Mouse (Mus musculus) testis, adult 2 months (tissue): ENCODE measurements around the gene Zfyve19. TPM values are rescaled to one million over a fixed set of nuclear protein-coding genes. Genes with fewer than 3 reads are reported as not detected.

Experiments used
- H3K27ac ChIP-seq: fragments of 200-500 bp; 2 replicates; pipeline ENCODE4 v1.5.1; 2012; ENCODE audit warnings: low read depth, low read length; ENCODE audit not compliant: control insufficient read depth, insufficient read depth
- H3K27me3 ChIP-seq: fragments of 200-500 bp; 2 replicates; pipeline ENCODE4 v1.6.1; 2012; ENCODE audit warnings: mild to moderate bottlenecking, low read length, moderate library complexity; ENCODE audit not compliant: control insufficient read depth, insufficient read depth
- H3K36me3 ChIP-seq: fragments of 200-500 bp; 2 replicates; pipeline ENCODE4 v1.6.1; 2012; ENCODE audit warnings: mild to moderate bottlenecking, low read length; ENCODE audit not compliant: control insufficient read depth, insufficient read depth
- H3K4me1 ChIP-seq: fragments of 200-500 bp; 2 replicates; pipeline ENCODE4 v1.6.1; 2012; ENCODE audit warnings: low read length; ENCODE audit not compliant: control insufficient read depth, insufficient read depth
- H3K4me3 ChIP-seq: fragments of 200-500 bp; 2 replicates; pipeline ENCODE4 v1.5.1; 2012; ENCODE audit warnings: low read depth, mild to moderate bottlenecking, low read length, moderate library complexity, mixed read lengths; ENCODE audit not compliant: control insufficient read depth
- CTCF ChIP-seq: fragments of 200-500 bp; IDR thresholded peaks from 2 replicates; pipeline ENCODE4 v1.5.1; 2012; ENCODE audit warnings: low read depth, mild to moderate bottlenecking, inconsistent platforms, low read length, moderate library complexity; ENCODE audit not compliant: control insufficient read depth, insufficient read depth, insufficient replicate concordance
- POLR2A ChIP-seq: fragments of 200-500 bp; IDR thresholded peaks from 2 replicates; pipeline ENCODE4 v1.6.1; 2012; ENCODE audit warnings: low read depth, mild to moderate bottlenecking, inconsistent platforms, low read length, moderate library complexity; ENCODE audit not compliant: control insufficient read depth
- polyA plus RNA-seq: library from polyadenylated mRNA; depleted of rRNA; stranded (reverse); fragments of >200 nt; gene quantifications from 2 replicates; pipeline ENCODE4 v1.2.3, GENCODE M21; 2012

The Zfyve19 gene
- polyA plus RNA-seq, 1 experiment = 34.5 TPM

DNA sequence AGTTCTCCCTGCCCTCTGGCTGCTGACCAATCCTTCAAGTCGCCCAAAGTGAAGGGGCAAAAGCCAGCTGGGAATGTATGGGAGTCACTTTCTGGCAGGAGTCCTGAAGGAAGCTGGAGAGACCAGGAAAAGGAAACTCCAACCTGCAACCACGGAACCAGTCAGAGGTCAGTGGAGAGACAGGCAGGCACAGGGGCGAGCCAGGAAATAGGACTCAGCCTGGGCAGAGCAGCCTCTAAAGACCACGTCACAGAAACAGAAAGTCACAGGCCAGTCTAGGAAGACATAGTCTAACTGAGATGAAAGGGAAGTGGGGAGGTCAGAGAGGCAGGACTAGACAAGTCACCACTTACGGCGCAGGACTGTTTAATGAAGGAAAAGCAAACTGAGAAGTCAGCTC, 32.8 kb upstream of the Zfyve19 start:
- Histone ChIP-seq H3K4me3 (peak overlapping the region; percentile 10), H3K27me3 (no peaks in the 10 kb centered on the region), H3K27ac (no peak overlapping the region), H3K36me3 (peaks cover 2% of the 10 kb centered on the region), H3K4me1 (no peaks in the 10 kb centered on the region)
- no peak for TF ChIP-seq POLR2A
- TF ChIP-seq CTCF = no peak

DNA sequence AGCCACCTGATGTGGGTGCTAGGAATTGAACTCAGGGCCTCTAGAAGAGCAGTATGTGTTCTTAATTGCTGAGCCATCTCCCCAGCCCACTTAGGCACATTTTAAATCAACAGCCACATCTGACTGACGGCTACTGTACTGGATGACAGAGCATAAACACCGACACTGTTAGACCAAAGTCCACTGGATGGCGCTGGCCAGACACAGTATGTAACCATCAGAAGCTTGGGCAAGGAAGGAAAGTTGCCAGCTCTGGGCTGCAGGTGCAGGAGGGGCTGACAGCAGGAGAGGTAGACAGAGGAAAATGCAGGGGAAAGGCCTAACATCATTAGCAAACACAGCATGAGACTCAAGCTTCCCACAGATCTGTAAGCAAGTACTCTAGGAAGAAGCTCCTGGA, 31.7 kb upstream of the Zfyve19 start:
- H3K4me1 ChIP-seq = no peaks in the 10 kb centered on the region
- peaks cover 2% of the 10 kb centered on the region for H3K36me3 ChIP-seq
- TF ChIP-seq CTCF (no peak), POLR2A (no peak)
- H3K4me3 ChIP-seq = no peak overlapping the region
- H3K27me3 ChIP-seq = no peaks in the 10 kb centered on the region
- H3K27ac ChIP-seq = no peak overlapping the region

DNA sequence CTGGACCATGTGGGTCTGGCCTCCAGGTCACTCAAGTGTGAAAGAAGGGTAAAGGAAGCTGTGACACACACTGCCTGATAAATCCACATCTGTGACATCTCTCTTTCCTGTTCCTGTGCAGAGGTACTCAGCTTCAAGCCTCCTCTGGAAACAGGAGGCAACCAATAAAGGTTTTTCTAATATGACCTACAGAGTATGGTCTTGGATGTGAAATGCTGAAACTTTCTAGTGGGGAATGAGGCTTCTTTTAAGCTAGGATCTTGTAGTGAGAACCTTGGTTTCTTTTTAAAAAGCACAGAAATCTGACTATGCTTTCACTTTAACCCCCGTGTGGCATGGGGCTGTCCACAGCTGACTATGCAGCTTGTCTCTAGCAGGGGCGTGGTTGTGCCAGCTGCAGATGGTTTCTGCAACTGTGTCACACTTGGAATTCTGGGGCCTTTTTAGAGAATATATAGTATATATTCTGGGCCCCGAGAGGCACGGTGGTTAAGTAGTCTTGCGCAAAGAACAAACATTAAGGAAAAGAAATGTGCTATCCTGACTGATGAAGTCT, 31.0 kb upstream of the Zfyve19 start:
- H3K27me3 ChIP-seq = no peaks in the 10 kb centered on the region
- H3K4me1 ChIP-seq = no peaks in the 10 kb centered on the region
- TF ChIP-seq POLR2A = no peak
- no peak for TF ChIP-seq CTCF
- H3K27ac ChIP-seq = no peak overlapping the region
- H3K36me3 ChIP-seq = peaks cover 2% of the 10 kb centered on the region
- H3K4me3 ChIP-seq = no peak overlapping the region

DNA sequence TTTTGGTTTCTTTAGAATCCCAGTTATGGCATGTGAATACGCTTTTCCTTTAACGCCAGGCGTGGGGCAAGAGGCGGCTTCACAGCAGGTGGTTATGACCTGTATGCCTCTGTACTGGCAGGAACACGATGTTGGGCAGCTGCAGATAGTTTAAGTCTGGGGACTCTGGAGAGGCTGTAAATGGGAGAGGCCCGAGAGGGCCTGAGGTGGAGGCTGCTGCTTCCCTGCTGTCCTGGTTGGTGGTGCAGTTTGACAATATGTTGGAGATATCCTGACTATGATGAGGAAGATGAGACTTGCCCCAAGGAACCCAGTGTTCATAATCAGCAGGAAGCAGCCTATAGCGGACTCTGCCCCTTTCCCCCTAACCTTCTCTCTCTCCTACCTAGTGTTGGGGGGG, 25.5 kb upstream of the Zfyve19 start:
- no peaks in the 10 kb centered on the region for H3K4me1 ChIP-seq
- H3K27ac ChIP-seq = no peak overlapping the region
- peaks cover 3% of the 10 kb centered on the region for H3K36me3 ChIP-seq
- TF ChIP-seq CTCF (no peak), POLR2A (no peak)
- H3K4me3 ChIP-seq = no peak overlapping the region
- H3K27me3 ChIP-seq = no peaks in the 10 kb centered on the region

DNA sequence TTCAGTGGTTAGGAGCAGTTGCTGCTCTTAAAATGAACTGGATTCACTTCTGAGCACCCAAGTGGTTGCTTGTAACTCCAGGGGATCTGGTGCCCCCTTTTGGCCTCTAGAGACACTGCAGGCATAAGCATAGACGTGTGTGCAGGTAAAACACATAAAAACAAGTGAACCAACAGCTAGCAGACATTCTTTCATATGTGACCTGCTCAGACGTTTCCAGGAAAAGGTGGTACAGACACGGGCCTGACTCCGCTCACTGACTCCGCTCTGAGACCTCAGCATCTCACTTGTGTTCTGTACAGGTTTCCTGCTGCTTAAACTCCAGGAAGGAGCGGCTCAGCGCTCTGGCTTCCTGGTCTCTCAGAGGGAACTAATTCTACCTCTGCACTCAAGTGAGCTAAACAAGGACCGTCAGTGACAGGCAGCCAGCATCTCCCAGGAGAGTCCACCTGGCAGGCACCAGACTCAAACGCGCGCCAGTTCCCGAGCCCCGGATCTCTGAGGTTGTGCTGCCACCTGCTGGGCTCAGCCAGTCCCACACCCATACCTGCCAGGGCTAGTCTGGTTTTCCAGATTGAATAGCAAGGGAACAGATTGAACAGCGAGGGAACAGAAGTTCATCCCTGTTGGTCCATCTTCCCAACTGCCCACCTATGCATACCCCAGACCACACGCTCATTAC, 19.2 kb upstream of the Zfyve19 start:
- Histone ChIP-seq H3K27ac (no peak overlapping the region), H3K27me3 (no peaks in the 10 kb centered on the region), H3K36me3 (peaks cover 2% of the 10 kb centered on the region), H3K4me1 (peaks cover 3% of the 10 kb centered on the region), H3K4me3 (peak overlapping the region; percentile 67)
- peak; percentile 73 for TF ChIP-seq CTCF
- TF ChIP-seq POLR2A = no peak

DNA sequence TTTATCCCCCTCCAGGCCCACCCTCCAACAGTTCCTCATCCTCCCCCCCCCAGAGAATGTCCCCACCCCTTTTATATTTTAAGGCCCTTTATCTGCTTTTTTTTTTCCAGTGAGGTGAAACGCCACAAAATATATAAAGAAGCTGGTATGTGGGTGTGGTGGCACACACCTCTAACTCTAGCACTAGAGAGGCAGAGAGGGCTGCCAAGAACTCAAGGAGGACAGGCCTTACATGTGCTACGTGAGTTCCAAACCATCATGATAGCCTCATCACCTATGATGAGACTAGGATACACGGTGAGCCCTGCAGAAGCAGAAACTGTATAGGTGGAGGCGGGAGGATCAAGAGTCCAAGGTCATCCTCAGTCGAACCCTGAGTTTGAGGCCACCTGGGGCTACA, 17.4 kb upstream of the Zfyve19 start:
- H3K27ac ChIP-seq = no peak overlapping the region
- H3K27me3 ChIP-seq = no peaks in the 10 kb centered on the region
- TF ChIP-seq CTCF (no peak), POLR2A (no peak)
- no peaks in the 10 kb centered on the region; the same call in 1 of the 2 replicates for H3K36me3 ChIP-seq
- H3K4me3 ChIP-seq = no peak overlapping the region
- H3K4me1 ChIP-seq = peaks cover 3% of the 10 kb centered on the region

DNA sequence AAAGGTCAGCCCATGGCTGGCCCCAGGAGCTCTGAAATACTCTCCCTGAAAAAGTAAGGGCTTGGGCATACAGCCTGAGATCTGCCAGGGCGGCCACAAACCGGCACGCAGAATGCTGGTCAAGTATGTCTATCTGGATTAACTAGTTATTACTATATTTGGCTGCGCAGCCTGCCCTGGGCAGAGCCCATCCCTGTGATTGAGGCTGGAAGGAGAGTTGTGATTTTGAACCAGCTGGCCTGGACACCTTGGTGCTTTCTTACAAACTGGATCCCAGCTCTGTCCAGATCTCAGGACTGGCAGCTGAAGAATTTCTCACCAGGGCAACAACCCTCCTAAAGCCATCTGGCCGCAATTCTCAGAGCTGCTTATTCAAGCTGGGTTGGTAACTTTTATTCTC, 14.3 kb upstream of the Zfyve19 start:
- TF ChIP-seq CTCF (no peak), POLR2A (no peak)
- H3K27me3 ChIP-seq = no peaks in the 10 kb centered on the region
- H3K27ac ChIP-seq = no peak overlapping the region
- H3K4me3 ChIP-seq = no peak overlapping the region
- H3K36me3 ChIP-seq = no peaks in the 10 kb centered on the region
- H3K4me1 ChIP-seq = peaks cover under 1% of the 10 kb centered on the region
